Mouse (Mus musculus): Measurements from ENCODE around the gene Lmbr1. TPM values are rescaled to one million over a fixed set of nuclear protein-coding genes. Genes with fewer than 3 reads are reported as not detected.

Gene Lmbr1
- total and polyA plus RNA-seq, 3 experiments: not detected

GRCm38 (mm10) chr5:29413041-29413440 lies 34.9 kb upstream of the Lmbr1 start (continued):
- TF ChIP-seq NRF1 (IDR thresholded peaks at IDR 0.05; ENCODE audit: low read depth, low read length): no peak

GRCm38 (mm10) chr5:29410854-29411253 lies 32.7 kb upstream of the Lmbr1 start:
- H3K27ac ChIP-seq (ENCODE audit: insufficient read depth, low read depth): no peak overlapping the region
- TF ChIP-seq E2F4 (IDR thresholded peaks at IDR 0.05; ENCODE audit: insufficient replicate concordance, low read depth, low read length) (no peak), ELF1 (IDR thresholded peaks at IDR 0.05; ENCODE audit: low read depth, low read length) (no peak), RAD21 (IDR thresholded peaks at IDR 0.05; ENCODE audit: low read depth, low read length) (no peak), SMC3 (IDR thresholded peaks at IDR 0.05; ENCODE audit: low read depth, low read length) (no peak), NRF1 (IDR thresholded peaks at IDR 0.05; ENCODE audit: low read depth, low read length) (no peak), POLR2AphosphoS2 (IDR thresholded peaks at IDR 0.05; ENCODE audit: low read depth, low read length) (no peak)
- H3K79me2 ChIP-seq (replicated peaks; ENCODE audit: control insufficient read depth, extremely low read depth, insufficient read depth, poor library complexity, severe bottlenecking): no peaks in the 10 kb centered on the region
- DNase-seq (ENCODE audit: extremely low read depth): no peak
- dilution Hi-C loops (cut with MboI; ENCODE audit: extremely low pct_ligation_motif_present, extremely low pct_unique_long_range_greater_than_20kb, low sequenced_read_pairs) (no loop called here), in situ Hi-C loops (cut with MboI; ENCODE audit: low pct_ligation_motif_present, low pct_unique_long_range_greater_than_20kb, low sequenced_read_pairs) (loop anchor here (25.0 kb wide), 1 partner anchor 676 kb away; no protein-coding TSS in a partner anchor)
- H3K36me3 ChIP-seq (replicated peaks in 1 of 2; ENCODE audit: control insufficient read depth in 1 of 2, insufficient read depth in 1 of 2, low read length in 1 of 2): no peaks in the 10 kb centered on the region
- H3K4me2 ChIP-seq (ENCODE audit: insufficient read depth, low read depth, poor library complexity, severe bottlenecking): no peak overlapping the region
- H3K9ac ChIP-seq (ENCODE audit: insufficient read depth, low read depth): no peak overlapping the region
- no peaks in the 10 kb centered on the region for H3K27me3 ChIP-seq (replicated peaks)
- H3K4me3 ChIP-seq (replicated peaks in 1 of 3; ENCODE audit: low read depth in 2 of 3, low read length in 2 of 3, poor library complexity in 1 of 3): no peak overlapping the region
- no peaks in the 10 kb centered on the region for H3K9me3 ChIP-seq (replicated peaks; ENCODE audit: low read length)
- no peaks in the 10 kb centered on the region for H3K4me1 ChIP-seq (ENCODE audit: control insufficient read depth in 1 of 2, insufficient read depth in 2 of 2)

GRCm38 (mm10) chr5:29398427-29398826 lies 20.2 kb upstream of the Lmbr1 start:
- no peak overlapping the region for H3K27ac ChIP-seq (ENCODE audit: insufficient read depth, low read depth)
- H3K79me2 ChIP-seq (replicated peaks; ENCODE audit: control insufficient read depth, extremely low read depth, insufficient read depth, poor library complexity, severe bottlenecking): no peaks in the 10 kb centered on the region
- TF ChIP-seq POLR2AphosphoS2 (IDR thresholded peaks at IDR 0.05; ENCODE audit: low read depth, low read length): no peak
- TF ChIP-seq RCOR1 (conservative IDR thresholded peaks at IDR 0.05; ENCODE audit: low read depth, low read length): no peak
- no peak for TF ChIP-seq POLR2A (IDR thresholded peaks at IDR 0.05; ENCODE audit: low read depth, low read length)
- TF ChIP-seq JUN (IDR thresholded peaks at IDR 0.05; ENCODE audit: insufficient read depth, low read depth, low read length): no peak
- no peak for TF ChIP-seq NELFE (IDR thresholded peaks at IDR 0.05; ENCODE audit: low read depth, low read length)
- TF ChIP-seq E2F4 (IDR thresholded peaks at IDR 0.05; ENCODE audit: insufficient replicate concordance, low read depth, low read length): no peak
- TF ChIP-seq PAX5 (IDR thresholded peaks at IDR 0.05; ENCODE audit: low read length): no peak
- TF ChIP-seq SMC3 (IDR thresholded peaks at IDR 0.05; ENCODE audit: low read depth, low read length): no peak
- no peak for TF ChIP-seq MEF2A (IDR thresholded peaks at IDR 0.05; ENCODE audit: borderline replicate concordance, low read depth, low read length)
- no peak for TF ChIP-seq IRF4 (IDR thresholded peaks at IDR 0.05; ENCODE audit: low read depth, low read length)
- TF ChIP-seq ZMIZ1 (IDR thresholded peaks at IDR 0.05; ENCODE audit: low read depth, low read length): no peak
- TF ChIP-seq HCFC1 (IDR thresholded peaks at IDR 0.05; ENCODE audit: low read depth, low read length): no peak
- TF ChIP-seq MAX (IDR thresholded peaks at IDR 0.05; ENCODE audit: low read length): no peak
- no peak for TF ChIP-seq JUND (conservative IDR thresholded peaks at IDR 0.05; ENCODE audit: low read depth, low read length)
- TF ChIP-seq CTCF (conservative IDR thresholded peaks at IDR 0.05 in 1 of 2, IDR thresholded peaks at IDR 0.05 in 1 of 2; ENCODE audit: low read depth in 2 of 2, low read length in 2 of 2): no peak
- no peak for TF ChIP-seq CHD2 (IDR thresholded peaks at IDR 0.05; ENCODE audit: low read length)
- no peak for TF ChIP-seq SIN3A (IDR thresholded peaks at IDR 0.05; ENCODE audit: low read length)
- H3K4me3 ChIP-seq (replicated peaks in 1 of 3; ENCODE audit: low read depth in 2 of 3, low read length in 2 of 3, poor library complexity in 1 of 3): no peak overlapping the region
- H3K27me3 ChIP-seq (replicated peaks): no peaks in the 10 kb centered on the region
- H3K36me3 ChIP-seq (replicated peaks in 1 of 2; ENCODE audit: control insufficient read depth in 1 of 2, insufficient read depth in 1 of 2, low read length in 1 of 2): no peaks in the 10 kb centered on the region
- no peak overlapping the region for H3K4me2 ChIP-seq (ENCODE audit: insufficient read depth, low read depth, poor library complexity, severe bottlenecking)
- H3K4me1 ChIP-seq (ENCODE audit: control insufficient read depth in 1 of 2, insufficient read depth in 2 of 2): no peaks in the 10 kb centered on the region
- H3K9ac ChIP-seq (ENCODE audit: insufficient read depth, low read depth): no peak overlapping the region
- in situ Hi-C loops (cut with MboI; ENCODE audit: low pct_ligation_motif_present, low pct_unique_long_range_greater_than_20kb, low sequenced_read_pairs): no loop called here
- no peaks in the 10 kb centered on the region for H3K9me3 ChIP-seq (replicated peaks; ENCODE audit: low read length)
- dilution Hi-C loops (cut with MboI; ENCODE audit: extremely low pct_ligation_motif_present, extremely low pct_unique_long_range_greater_than_20kb, low sequenced_read_pairs): no loop called here
- DNase-seq (ENCODE audit: extremely low read depth): no peak

Measured in CH12.LX (cell line).